Mouse (Mus musculus) MEL (cell line): ENCODE data around the gene Trim32. TPM values are rescaled to one million over a fixed set of nuclear protein-coding genes. Genes with fewer than 3 reads are reported as not detected.

Experiments used
- DNase-seq: peaks from one replicate; pipeline ENCODE4 v3.0.0; 2011; ENCODE audit warnings: low read depth, low spot score
- H3K27ac ChIP-seq: 2 replicates; pipeline ENCODE4 v1.5.1; 2012; ENCODE audit warnings: low read depth, mild to moderate bottlenecking, control low read depth, low read length, moderate library complexity; ENCODE audit not compliant: control insufficient read depth
- H3K27me3 ChIP-seq, 2 experiments: fragments of 150-350 bp in 1 of 2; sonication (generic) in 1 of 2; 2 replicates each; pipeline ENCODE4 v1.6.1; 2012; ENCODE audit warnings: low read length in 2 of 2, mild to moderate bottlenecking in 2 of 2, improper control_type of control experiment in 1 of 2, moderate library complexity in 1 of 2; ENCODE audit not compliant: insufficient read depth in 2 of 2, control insufficient read depth in 1 of 2
- H3K36me3 ChIP-seq, 2 experiments: 2 replicates each; pipeline ENCODE4 v1.6.1; 2012 to 2014; ENCODE audit warnings: low read length in 2 of 2, improper control_type of control experiment in 1 of 2, inconsistent platforms in 1 of 2, mild to moderate bottlenecking in 1 of 2; ENCODE audit not compliant: insufficient read depth in 2 of 2, control insufficient read depth in 1 of 2
- H3K4me1 ChIP-seq, 2 experiments: fragments of 150-350 bp in 1 of 2; sonication (generic) in 1 of 2; 2 replicates each; pipeline ENCODE4 v1.6.1; 2012; ENCODE audit warnings: low read length in 2 of 2, improper control_type of control experiment in 1 of 2, mild to moderate bottlenecking in 1 of 2; ENCODE audit not compliant: insufficient read depth in 2 of 2, control insufficient read depth in 1 of 2
- H3K4me3 ChIP-seq, 2 experiments: fragments of 150-350 bp in 1 of 2; sonication (generic) in 1 of 2; 2 replicates each; pipeline ENCODE4 v1.5.1; 2012; ENCODE audit warnings: low read depth in 2 of 2, low read length in 2 of 2, mild to moderate bottlenecking in 2 of 2, moderate library complexity in 2 of 2, control low read depth in 1 of 2, improper control_type of control experiment in 1 of 2; ENCODE audit not compliant: control insufficient read depth in 1 of 2, insufficient read depth in 1 of 2
- H3K79me2 ChIP-seq: 2 replicates; pipeline ENCODE4 v1.6.1; 2012; ENCODE audit warnings: mild to moderate bottlenecking, low read length, moderate library complexity; ENCODE audit not compliant: control insufficient read depth, poor library complexity, insufficient read depth
- H3K9ac ChIP-seq: 2 replicates; pipeline ENCODE4 v1.6.1; 2012; ENCODE audit warnings: low read depth, mild to moderate bottlenecking, control low read depth, low read length, moderate library complexity; ENCODE audit not compliant: control insufficient read depth, poor library complexity, severe bottlenecking
- H3K9me3 ChIP-seq: fragments of 150-350 bp; sonication (generic); replicated peaks from 2 replicates; pipeline ENCODE4 v1.6.1; 2012; ENCODE audit warnings: mild to moderate bottlenecking, low read length, improper control_type of control experiment, moderate library complexity; ENCODE audit not compliant: insufficient read depth
- BHLHE40 ChIP-seq: IDR thresholded peaks from 2 replicates; pipeline ENCODE4 v1.6.1; 2012; ENCODE audit warnings: low read depth, mild to moderate bottlenecking, inconsistent platforms, low read length, improper control_type of control experiment, borderline replicate concordance
- CHD2 ChIP-seq: IDR thresholded peaks from 2 replicates; pipeline ENCODE4 v1.6.1; 2011; ENCODE audit warnings: low read length, improper control_type of control experiment
- CTCF ChIP-seq, 3 experiments: IDR thresholded peaks in 2 of 3; conservative IDR thresholded peaks in 1 of 3; 2 replicates each; pipeline ENCODE4 v1.5.1; 2011 to 2012; ENCODE audit warnings: low read length in 3 of 3, low read depth in 2 of 3, mild to moderate bottlenecking in 2 of 3, improper control_type of control experiment in 1 of 3, inconsistent platforms in 1 of 3, mixed read lengths in 1 of 3, moderate library complexity in 1 of 3; ENCODE audit not compliant: control insufficient read depth in 1 of 3, insufficient read depth in 1 of 3, poor library complexity in 1 of 3, severe bottlenecking in 1 of 3
- E2F4 ChIP-seq: IDR thresholded peaks from 2 replicates; pipeline ENCODE4 v1.6.1; 2011; ENCODE audit warnings: low read depth, low read length, improper control_type of control experiment, borderline replicate concordance
- ELF1 ChIP-seq: IDR thresholded peaks from 2 replicates; pipeline ENCODE4 v1.6.1; 2014; ENCODE audit warnings: low read depth, mild to moderate bottlenecking, inconsistent platforms, low read length, improper control_type of control experiment, moderate library complexity
- ETS1 ChIP-seq: IDR thresholded peaks from 2 replicates; pipeline ENCODE4 v1.6.1; 2012; ENCODE audit warnings: low read depth, mild to moderate bottlenecking, inconsistent platforms, low read length, improper control_type of control experiment, moderate library complexity
- GABPA ChIP-seq: IDR thresholded peaks from 2 replicates; pipeline ENCODE4 v1.6.1; 2012; ENCODE audit warnings: low read depth, mild to moderate bottlenecking, inconsistent platforms, low read length, improper control_type of control experiment, moderate library complexity
- GATA1 ChIP-seq: IDR thresholded peaks from 2 replicates; pipeline ENCODE4 v1.6.1; 2011; ENCODE audit warnings: low read depth, low read length, improper control_type of control experiment
- HCFC1 ChIP-seq: IDR thresholded peaks from 2 replicates; pipeline ENCODE4 v1.6.1; 2012; ENCODE audit warnings: low read depth, mild to moderate bottlenecking, inconsistent platforms, low read length, improper control_type of control experiment, moderate library complexity
- JUND ChIP-seq: IDR thresholded peaks from 2 replicates; pipeline ENCODE4 v1.6.1; 2011; ENCODE audit warnings: low read depth, mild to moderate bottlenecking, improper control_type of control experiment, low read length
- KAT2A ChIP-seq: conservative IDR thresholded peaks from 2 replicates; pipeline ENCODE4 v1.6.1; 2012; ENCODE audit warnings: low read depth, low read length, improper control_type of control experiment, inconsistent platforms
- MAFK ChIP-seq: IDR thresholded peaks from 2 replicates; pipeline ENCODE4 v1.6.1; 2011; ENCODE audit warnings: low read depth, mild to moderate bottlenecking, low read length, improper control_type of control experiment, borderline replicate concordance
- MAX ChIP-seq: IDR thresholded peaks from 2 replicates; pipeline ENCODE4 v1.6.1; 2011; ENCODE audit warnings: low read length, improper control_type of control experiment
- MXI1 ChIP-seq: IDR thresholded peaks from 2 replicates; pipeline ENCODE4 v1.6.1; 2011; ENCODE audit warnings: mild to moderate bottlenecking, low read depth, low read length, improper control_type of control experiment
- MYC ChIP-seq: IDR thresholded peaks from 2 replicates; pipeline ENCODE4 v1.6.1; 2011; ENCODE audit warnings: low read depth, mild to moderate bottlenecking, low read length, improper control_type of control experiment, moderate library complexity
- NRF1 ChIP-seq: IDR thresholded peaks from 2 replicates; pipeline ENCODE4 v1.6.1; 2014; ENCODE audit warnings: low read depth, mild to moderate bottlenecking, inconsistent platforms, low read length, improper control_type of control experiment, moderate library complexity; ENCODE audit not compliant: poor library complexity, insufficient read depth, severe bottlenecking
- POLR2A ChIP-seq, 2 experiments: IDR thresholded peaks; 2 replicates each; pipeline ENCODE4 v1.6.1; 2011 to 2012; ENCODE audit warnings: low read length in 2 of 2, mild to moderate bottlenecking in 2 of 2, control low read depth in 1 of 2, improper control_type of control experiment in 1 of 2, low read depth in 1 of 2, moderate library complexity in 1 of 2; ENCODE audit not compliant: control insufficient read depth in 1 of 2, insufficient read depth in 1 of 2, poor library complexity in 1 of 2
- RAD21 ChIP-seq: IDR thresholded peaks from 2 replicates; pipeline ENCODE4 v1.6.1; 2011; ENCODE audit warnings: mild to moderate bottlenecking, low read depth, low read length, improper control_type of control experiment
- RCOR1 ChIP-seq: IDR thresholded peaks from 2 replicates; pipeline ENCODE4 v1.6.1; 2012; ENCODE audit warnings: low read depth, mild to moderate bottlenecking, inconsistent platforms, low read length, improper control_type of control experiment
- SMC3 ChIP-seq: IDR thresholded peaks from 2 replicates; pipeline ENCODE4 v1.6.1; 2011; ENCODE audit warnings: low read depth, low read length, improper control_type of control experiment
- TCF12 ChIP-seq: IDR thresholded peaks from 2 replicates; pipeline ENCODE4 v1.6.1; 2014; ENCODE audit warnings: low read depth, mild to moderate bottlenecking, inconsistent platforms, low read length, improper control_type of control experiment, moderate library complexity
- USF1 ChIP-seq: IDR thresholded peaks from 2 replicates; pipeline ENCODE4 v1.6.1; 2014; ENCODE audit warnings: low read depth, mild to moderate bottlenecking, inconsistent platforms, low read length, improper control_type of control experiment, moderate library complexity
- USF2 ChIP-seq, 2 experiments: IDR thresholded peaks; 2 replicates each; pipeline ENCODE4 v1.6.1; 2011 to 2012; ENCODE audit warnings: improper control_type of control experiment in 2 of 2, low read length in 2 of 2, borderline replicate concordance in 1 of 2, inconsistent platforms in 1 of 2, low read depth in 1 of 2, mild to moderate bottlenecking in 1 of 2; ENCODE audit not compliant: insufficient read depth in 1 of 2
- ZKSCAN1 ChIP-seq: IDR thresholded peaks from 2 replicates; pipeline ENCODE4 v1.6.1; 2012; ENCODE audit warnings: low read depth, mild to moderate bottlenecking, inconsistent platforms, low read length, improper control_type of control experiment, moderate library complexity
- ZMIZ1 ChIP-seq: IDR thresholded peaks from 2 replicates; pipeline ENCODE4 v1.6.1; 2012; ENCODE audit warnings: low read depth, mild to moderate bottlenecking, inconsistent platforms, low read length, improper control_type of control experiment, moderate library complexity
- polyA plus RNA-seq, 2 experiments: library from polyadenylated mRNA; stranded (reverse) in 1 of 2; unstranded in 1 of 2; fragments of >175 nt in 1 of 2; fragments of >200 nt in 1 of 2; gene quantifications; 2 replicates each; pipeline versions ENCODE4 v1.2.1 to v1.2.4; 2012; ENCODE audit warnings: low replicate concordance in 2 of 2, low read depth in 1 of 2; ENCODE audit not compliant: insufficient read length in 2 of 2, insufficient read depth in 1 of 2, missing spikeins in 1 of 2
- total RNA-seq: library from RNA; depleted of rRNA; stranded (reverse); fragments of 300-350 nt; gene quantifications from 2 replicates; pipeline ENCODE4 v1.2.3, GENCODE M21; 2012

Gene Trim32
- total and polyA plus RNA-seq, 3 experiments: 7.9 to 8.7 TPM; not detected in 1

DNA sequence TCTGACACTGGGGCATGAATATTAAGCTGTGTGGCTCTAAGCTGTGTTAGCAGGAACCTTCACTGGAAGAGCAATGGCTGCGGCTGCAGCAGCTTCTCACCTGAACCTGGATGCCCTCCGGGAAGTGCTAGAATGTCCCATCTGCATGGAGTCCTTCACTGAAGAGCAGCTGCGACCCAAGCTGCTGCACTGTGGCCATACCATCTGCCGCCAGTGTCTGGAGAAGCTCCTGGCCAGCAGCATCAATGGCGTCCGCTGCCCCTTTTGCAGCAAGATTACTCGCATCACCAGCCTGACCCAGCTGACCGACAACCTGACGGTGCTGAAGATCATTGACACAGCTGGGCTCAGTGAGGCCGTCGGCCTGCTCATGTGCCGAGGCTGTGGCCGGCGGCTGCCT, 8.3 kb downstream of the Trim32 start:
- Histone ChIP-seq H3K27me3 (no peaks in the 10 kb centered on the region), H3K4me1 (no peaks in the 10 kb centered on the region), H3K4me3 (no peak overlapping the region), H3K9me3 (no peaks in the 10 kb centered on the region), H3K36me3 (no peaks in the 10 kb centered on the region), H3K9ac (no peak overlapping the region), H3K27ac (no peak overlapping the region), H3K79me2 (peaks cover 2% of the 10 kb centered on the region; the same call in 1 of the 2 replicates)
- no peak for DNase-seq
- no peak for TF ChIP-seq CHD2
- no peak for TF ChIP-seq TCF12
- TF ChIP-seq BHLHE40: no peak
- no peak for TF ChIP-seq GABPA
- no peak for TF ChIP-seq JUND
- no peak for TF ChIP-seq ZMIZ1
- no peak for TF ChIP-seq NRF1
- TF ChIP-seq ELF1: no peak
- no peak for TF ChIP-seq MXI1
- TF ChIP-seq HCFC1: no peak
- TF ChIP-seq KAT2A: no peak
- no peak for TF ChIP-seq RAD21
- TF ChIP-seq ETS1: no peak
- TF ChIP-seq SMC3: no peak
- no peak for TF ChIP-seq POLR2A (IDR thresholded peaks at IDR 0.05; ENCODE audit: control insufficient read depth in 1 of 2, insufficient read depth in 1 of 2, low read depth in 1 of 2, low read length in 2 of 2, poor library complexity in 1 of 2)
- no peak for TF ChIP-seq RCOR1
- TF ChIP-seq MYC: no peak
- no peak for TF ChIP-seq USF1
- TF ChIP-seq GATA1: no peak

GRCm38 (mm10) chr4:65620125-65620524, 15.3 kb downstream of the Trim32 start:
- TF ChIP-seq CTCF (IDR thresholded peaks at IDR 0.05 in 2 of 3, conservative IDR thresholded peaks at IDR 0.05 in 1 of 3; ENCODE audit: control insufficient read depth in 1 of 3, insufficient read depth in 1 of 3, low read depth in 2 of 3, low read length in 3 of 3, poor library complexity in 1 of 3, severe bottlenecking in 1 of 3) (no peak), USF2 (IDR thresholded peaks at IDR 0.05; ENCODE audit: borderline replicate concordance in 1 of 2, insufficient read depth in 1 of 2, low read depth in 1 of 2, low read length in 2 of 2) (no peak), E2F4 (no peak), POLR2A (IDR thresholded peaks at IDR 0.05; ENCODE audit: control insufficient read depth in 1 of 2, insufficient read depth in 1 of 2, low read depth in 1 of 2, low read length in 2 of 2, poor library complexity in 1 of 2) (no peak), CHD2 (no peak), RAD21 (no peak), MAX (no peak), ZKSCAN1 (no peak), MAFK (no peak), TCF12 (no peak), BHLHE40 (no peak), RCOR1 (no peak)
- no peaks in the 10 kb centered on the region for H3K9me3 ChIP-seq
- no peaks in the 10 kb centered on the region for H3K79me2 ChIP-seq
- DNase-seq: no peak
- no peak overlapping the region for H3K9ac ChIP-seq
- H3K4me3 ChIP-seq: no peak overlapping the region
- H3K4me1 ChIP-seq: no peaks in the 10 kb centered on the region
- no peaks in the 10 kb centered on the region for H3K27me3 ChIP-seq
- no peak overlapping the region for H3K27ac ChIP-seq
- H3K36me3 ChIP-seq: no peaks in the 10 kb centered on the region
